Mouse (Mus musculus) hindbrain, embryonic 12.5 days (tissue): Measurements from ENCODE around the gene Mvb12b. TPM values are rescaled to one million over a fixed set of nuclear protein-coding genes. Genes with fewer than 3 reads are reported as not detected.
A peak's percentile ranks its signal among the peaks of the same experiment; 100 is the strongest.

Source experiments
- ATAC-seq: fragments of 200-750 bp; cut with Nextera tagmentation; 2 replicates; pipeline ENCODE4 v1.8.0; 2017; ENCODE audit warnings: moderate TSS enrichment; ENCODE audit not compliant: low FRiP score
- H3K27ac ChIP-seq: fragments of 300-500 bp; sonication (generic); 2 replicates; pipeline ENCODE4 v1.5.1; 2016; ENCODE audit warnings: mild to moderate bottlenecking
- H3K27me3 ChIP-seq: fragments of 300-500 bp; sonication (generic); 2 replicates; pipeline ENCODE4 v1.6.1; 2016; ENCODE audit warnings: mild to moderate bottlenecking
- H3K36me3 ChIP-seq: fragments of 300-500 bp; sonication (generic); 2 replicates; pipeline ENCODE4 v1.6.1; 2016; ENCODE audit warnings: mild to moderate bottlenecking
- H3K4me1 ChIP-seq: fragments of 300-500 bp; sonication (generic); 2 replicates; pipeline ENCODE4 v1.6.1; 2016
- H3K4me2 ChIP-seq: fragments of 300-500 bp; sonication (generic); replicated peaks from 2 replicates; pipeline ENCODE4 v1.6.1; 2016; ENCODE audit warnings: mild to moderate bottlenecking
- H3K4me3 ChIP-seq: fragments of 300-500 bp; sonication (generic); 2 replicates; pipeline ENCODE4 v1.5.1; 2016; ENCODE audit warnings: mild to moderate bottlenecking
- H3K9ac ChIP-seq: fragments of 300-500 bp; sonication (generic); 2 replicates; pipeline ENCODE4 v1.6.1; 2016; ENCODE audit warnings: mild to moderate bottlenecking, moderate library complexity
- H3K9me3 ChIP-seq: fragments of 300-500 bp; sonication (generic); replicated peaks from 2 replicates; pipeline ENCODE4 v1.6.1; 2016; ENCODE audit warnings: mild to moderate bottlenecking
- WGBS: fragments of 180-500 bp; shearing (Covaris S2); methylation state at CpG from one replicate; pipeline ENCODE4 v1.1.7; 2016; 5-methylcytosine and 5-hydroxymethylcytosine counted together
- polyA plus RNA-seq: library from polyadenylated mRNA; unstranded; fragments of >200 nt; fragmentation: Nextera tagmentation; extraction: Ambion mirVana; gene quantifications from 2 replicates; pipeline ENCODE4 v1.2.1, GENCODE M21; 2016

The Mvb12b gene
- polyA plus RNA-seq, 1 experiment from 2014 or later, result 58.9 TPM

DNA sequence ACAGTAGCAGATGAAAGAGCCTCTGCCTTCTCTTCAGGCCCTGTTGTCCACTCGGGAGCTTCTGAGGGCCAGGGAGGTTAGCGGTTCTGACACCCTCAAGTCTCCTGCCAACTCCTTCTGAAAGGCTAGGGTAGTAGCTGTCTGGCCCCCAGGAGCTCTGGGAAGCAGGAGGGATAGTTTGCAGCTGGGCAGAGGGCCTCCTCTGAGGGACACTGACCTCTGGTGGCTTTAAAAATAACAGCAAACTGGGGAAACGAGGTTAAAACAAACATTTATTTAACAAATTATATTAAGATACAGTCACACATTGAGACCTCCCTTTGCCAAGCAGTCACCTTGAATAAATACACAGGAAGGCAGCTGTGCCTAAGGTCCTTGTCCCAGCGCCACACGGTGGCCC lies 158.0 kb downstream of the Mvb12b start:
- no peak for ATAC-seq
- Histone ChIP-seq H3K27ac (peak overlapping the region; percentile 12), H3K9me3 (no peaks in the 10 kb centered on the region), H3K4me3 (no peak overlapping the region), H3K9ac (no peak overlapping the region), H3K36me3 (peaks cover 39% of the 10 kb centered on the region), H3K4me2 (no peak overlapping the region), H3K27me3 (no peaks in the 10 kb centered on the region), H3K4me1 (peaks cover 15% of the 10 kb centered on the region)
- WGBS, result 41% methylated on average over 5 of the region's 5 CpGs

DNA sequence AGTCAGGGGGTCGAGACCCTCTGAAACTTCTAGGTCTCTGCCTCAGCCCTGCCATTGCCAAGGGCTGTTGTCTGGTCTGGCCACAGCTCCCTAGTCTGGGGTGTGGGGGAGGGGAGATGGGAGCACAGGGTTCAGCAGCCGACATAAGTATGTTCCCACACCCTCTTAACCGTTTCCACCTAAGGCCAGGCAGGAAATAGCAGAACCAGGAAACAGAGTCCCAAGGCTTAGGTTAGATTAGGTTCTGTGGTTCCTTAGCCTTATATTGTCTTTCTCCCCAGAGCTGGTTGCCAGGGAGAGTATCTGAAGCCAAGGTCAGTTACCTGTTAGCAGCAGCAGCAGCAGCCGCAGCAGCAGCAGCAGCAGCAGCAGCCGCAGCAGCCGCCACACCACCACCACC lies 160.5 kb downstream of the Mvb12b start:
- WGBS, result 68% methylated on average over 6 of the region's 6 CpGs
- H3K9me3 ChIP-seq, result no peaks in the 10 kb centered on the region
- ATAC-seq, result no peak
- H3K36me3 ChIP-seq, result peaks cover 27% of the 10 kb centered on the region
- peaks cover 12% of the 10 kb centered on the region for H3K4me1 ChIP-seq
- H3K27ac ChIP-seq, result no peak overlapping the region
- no peak overlapping the region for H3K4me2 ChIP-seq
- no peak overlapping the region for H3K4me3 ChIP-seq
- H3K27me3 ChIP-seq, result no peaks in the 10 kb centered on the region
- no peak overlapping the region for H3K9ac ChIP-seq

DNA sequence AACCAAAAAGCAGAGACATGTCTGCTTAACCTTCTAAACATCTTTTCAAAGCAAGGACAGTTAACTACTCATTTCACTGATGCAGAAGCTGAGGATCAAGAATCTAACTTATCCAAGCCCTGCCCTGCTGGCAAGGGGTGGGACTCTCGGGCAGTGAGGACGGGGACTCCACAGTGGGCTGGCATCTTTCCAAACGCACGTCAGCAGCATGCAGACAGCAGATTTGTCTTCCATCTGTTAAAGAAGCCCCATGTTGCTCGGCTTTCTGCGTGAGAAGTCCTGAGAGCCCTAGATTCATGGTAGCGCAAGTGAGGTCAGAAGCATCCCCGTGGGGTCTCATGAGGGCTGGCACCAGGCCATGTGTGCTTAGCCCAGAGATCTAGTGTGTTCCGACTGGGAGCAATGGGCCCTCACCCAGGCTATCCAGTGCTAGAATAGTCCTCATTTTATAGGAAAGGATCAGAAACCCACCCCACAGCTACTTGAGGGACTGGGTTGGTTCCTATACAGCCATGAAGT lies 167.3 kb downstream of the Mvb12b start:
- 37% methylated on average over 9 of the region's 9 CpGs for WGBS
- Histone ChIP-seq H3K27ac (no peak overlapping the region), H3K27me3 (peaks cover 4% of the 10 kb centered on the region), H3K4me2 (no peak overlapping the region), H3K4me3 (no peak overlapping the region), H3K9ac (no peak overlapping the region), H3K36me3 (no peaks in the 10 kb centered on the region), H3K9me3 (no peaks in the 10 kb centered on the region), H3K4me1 (peaks cover 49% of the 10 kb centered on the region)
- peak; percentile 46; the same call in 1 of the 2 replicates for ATAC-seq

DNA sequence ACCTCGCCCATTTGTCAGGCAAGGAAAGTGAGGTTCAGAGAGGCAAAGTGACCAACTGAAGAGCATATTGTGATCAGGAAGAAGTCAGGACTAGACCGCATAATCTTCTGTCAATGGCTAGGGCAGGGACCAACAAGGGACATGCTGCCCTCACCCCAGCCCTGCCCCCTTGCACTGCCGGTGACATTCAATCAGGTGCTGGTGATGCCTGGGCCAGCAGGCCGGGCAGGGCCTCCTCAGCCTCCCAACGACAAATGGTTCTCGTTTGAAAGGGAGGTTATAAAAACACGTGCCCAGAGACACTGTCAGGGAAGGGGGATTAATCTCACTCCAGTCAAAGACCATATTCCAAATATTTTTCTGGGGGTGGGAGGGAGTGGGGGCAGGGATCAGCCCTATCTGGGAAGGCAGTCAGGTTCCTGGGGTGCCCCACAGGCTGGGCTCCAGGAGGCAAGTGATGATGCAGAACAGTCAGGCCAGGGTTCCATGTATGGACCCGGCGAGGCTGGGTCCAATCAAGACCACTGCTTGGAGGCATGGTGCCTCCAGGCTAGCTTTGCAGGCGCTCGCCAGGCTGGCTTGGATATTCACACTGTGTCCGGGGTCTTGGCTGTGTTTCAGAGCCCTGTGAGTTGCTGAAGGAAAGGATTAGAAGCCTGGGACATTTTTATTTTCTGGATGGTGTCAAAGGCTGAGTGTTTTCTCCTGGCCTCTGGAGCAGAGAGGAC lies 168.2 kb downstream of the Mvb12b start:
- Histone ChIP-seq H3K4me2 (no peak overlapping the region), H3K4me1 (peaks cover 58% of the 10 kb centered on the region)
- ATAC-seq, result no peak

DNA sequence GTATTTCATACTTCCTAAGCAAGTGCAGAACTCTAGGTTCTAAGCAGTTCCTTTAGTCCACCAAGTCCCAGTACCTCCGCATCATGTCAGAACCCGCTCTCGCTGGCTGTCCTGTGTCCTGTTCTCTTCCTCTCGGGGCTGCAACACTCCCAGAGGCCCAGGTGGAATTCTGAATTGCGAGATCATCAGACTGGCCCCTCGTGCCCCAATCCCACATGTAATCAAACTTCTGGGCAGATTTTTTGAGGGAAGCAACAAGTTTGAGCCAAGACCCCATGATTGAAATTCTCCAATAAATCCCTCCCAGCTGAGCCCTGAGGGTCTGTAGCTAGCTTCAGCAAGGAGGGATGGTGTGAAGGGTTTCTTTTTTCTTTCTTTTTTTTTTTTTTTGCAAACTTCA lies 169.2 kb downstream of the Mvb12b start:
- H3K9me3 ChIP-seq, result no peaks in the 10 kb centered on the region
- H3K27me3 ChIP-seq, result peaks cover 8% of the 10 kb centered on the region
- no peak overlapping the region for H3K4me2 ChIP-seq
- no peak overlapping the region for H3K4me3 ChIP-seq
- no peaks in the 10 kb centered on the region for H3K36me3 ChIP-seq
- H3K9ac ChIP-seq, result no peak overlapping the region
- peaks cover 66% of the 10 kb centered on the region for H3K4me1 ChIP-seq
- ATAC-seq, result no peak
- no peak overlapping the region for H3K27ac ChIP-seq
- WGBS, result 58% methylated on average over 6 of the region's 6 CpGs

More for the DNA sequence above, 168.2 kb downstream of the Mvb12b start:
- Histone ChIP-seq H3K36me3 (no peaks in the 10 kb centered on the region), H3K9me3 (no peaks in the 10 kb centered on the region), H3K9ac (no peak overlapping the region), H3K27me3 (peaks cover 8% of the 10 kb centered on the region), H3K4me3 (no peak overlapping the region), H3K27ac (no peak overlapping the region)
- WGBS, result 55% methylated on average over 12 of the region's 12 CpGs

DNA sequence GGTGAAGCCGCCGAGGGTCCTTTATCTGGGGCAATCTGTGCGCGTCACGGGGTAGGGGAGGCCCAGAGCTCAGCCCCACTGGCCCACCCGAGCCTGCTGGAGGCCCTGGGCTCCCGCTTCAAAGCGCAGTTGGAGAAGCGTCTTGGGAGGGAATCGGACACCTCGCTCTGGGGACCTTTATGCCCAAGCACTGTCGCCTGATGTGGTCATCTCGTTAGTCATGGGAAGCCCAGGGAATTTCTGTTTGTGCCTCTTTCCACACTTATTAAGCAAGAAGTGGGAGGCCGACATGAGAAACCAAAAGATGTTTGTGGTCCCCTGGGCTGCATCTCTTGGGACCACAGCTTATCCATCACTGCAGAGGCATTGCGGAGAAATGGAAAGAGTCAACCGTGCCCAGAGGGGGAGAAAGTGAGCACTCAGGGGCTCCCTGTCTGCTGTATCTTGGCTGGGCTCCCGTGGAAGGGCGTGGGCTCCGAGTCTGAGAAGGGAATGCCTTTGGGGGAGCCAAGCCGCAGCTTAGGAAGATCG lies 169.9 kb downstream of the Mvb12b start:
- Histone ChIP-seq H3K4me2 (peak overlapping the region; percentile 42), H3K4me1 (peaks cover 72% of the 10 kb centered on the region), H3K4me3 (no peak overlapping the region), H3K36me3 (no peaks in the 10 kb centered on the region), H3K9ac (peak overlapping the region; percentile 38; the same call in 1 of the 2 replicates), H3K27ac (peak overlapping the region; percentile 32), H3K9me3 (no peaks in the 10 kb centered on the region), H3K27me3 (peaks cover 8% of the 10 kb centered on the region)
- ATAC-seq, result no peak
- 9% methylated on average over 21 of the region's 21 CpGs for WGBS

DNA sequence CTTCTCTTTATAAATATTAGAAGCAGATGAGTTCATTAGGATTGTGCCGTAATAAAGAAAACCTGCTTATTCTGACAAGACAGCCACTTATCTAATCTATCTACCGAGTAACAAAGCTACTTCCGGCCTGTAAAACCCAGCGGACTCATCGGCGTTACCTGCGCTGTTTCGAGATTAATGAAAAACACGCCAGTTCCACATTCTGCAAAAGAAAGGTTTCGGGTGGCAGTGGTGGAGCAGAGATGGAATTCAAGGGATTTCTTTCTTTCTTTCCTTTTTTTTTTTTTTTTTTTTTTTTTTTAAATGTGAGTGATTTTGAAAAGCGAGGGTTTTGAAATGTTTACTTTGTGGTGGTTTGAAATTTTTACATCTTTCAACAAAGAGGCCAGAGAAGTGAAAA lies 170.4 kb downstream of the Mvb12b start:
- WGBS, result 43% methylated on average over 11 of the region's 11 CpGs
- Histone ChIP-seq H3K9ac (no peak overlapping the region), H3K9me3 (no peaks in the 10 kb centered on the region), H3K4me3 (no peak overlapping the region), H3K4me1 (peaks cover 78% of the 10 kb centered on the region), H3K36me3 (no peaks in the 10 kb centered on the region), H3K27ac (0 out of 2 replicates have a peak overlapping the region, but pooled peaks have one; percentile 32), H3K27me3 (peaks cover 12% of the 10 kb centered on the region), H3K4me2 (peak overlapping the region; percentile 42; the same call in 1 of the 2 replicates)
- ATAC-seq, result no peak

DNA sequence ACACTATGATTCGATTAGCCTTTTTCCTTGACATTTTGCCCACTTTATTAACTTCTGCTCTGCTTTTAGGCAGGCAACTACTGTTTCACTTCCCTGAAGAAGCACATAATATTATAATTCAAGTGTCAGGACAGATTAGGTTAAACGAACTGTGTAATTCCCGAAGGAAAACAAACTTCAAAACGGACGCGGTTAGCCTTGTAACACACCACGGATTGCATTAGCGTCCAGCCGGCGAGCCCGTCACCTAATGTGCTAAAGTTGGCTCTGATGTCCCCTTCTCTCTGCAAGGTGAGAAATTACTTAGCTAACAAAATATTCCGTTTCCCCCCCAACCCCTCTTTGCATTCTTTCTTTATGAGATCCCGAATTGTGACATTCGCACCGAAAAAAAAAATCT lies 170.9 kb downstream of the Mvb12b start:
- H3K4me1 ChIP-seq, result peaks cover 78% of the 10 kb centered on the region
- no peak for ATAC-seq
- H3K9me3 ChIP-seq, result no peaks in the 10 kb centered on the region
- H3K27me3 ChIP-seq, result peaks cover 13% of the 10 kb centered on the region
- no peaks in the 10 kb centered on the region for H3K36me3 ChIP-seq
- H3K4me3 ChIP-seq, result no peak overlapping the region
- H3K9ac ChIP-seq, result no peak overlapping the region
- peak overlapping the region; percentile 9; the same call in 1 of the 2 replicates for H3K4me2 ChIP-seq
- 39% methylated on average over 15 of the region's 15 CpGs for WGBS
- H3K27ac ChIP-seq, result no peak overlapping the region

DNA sequence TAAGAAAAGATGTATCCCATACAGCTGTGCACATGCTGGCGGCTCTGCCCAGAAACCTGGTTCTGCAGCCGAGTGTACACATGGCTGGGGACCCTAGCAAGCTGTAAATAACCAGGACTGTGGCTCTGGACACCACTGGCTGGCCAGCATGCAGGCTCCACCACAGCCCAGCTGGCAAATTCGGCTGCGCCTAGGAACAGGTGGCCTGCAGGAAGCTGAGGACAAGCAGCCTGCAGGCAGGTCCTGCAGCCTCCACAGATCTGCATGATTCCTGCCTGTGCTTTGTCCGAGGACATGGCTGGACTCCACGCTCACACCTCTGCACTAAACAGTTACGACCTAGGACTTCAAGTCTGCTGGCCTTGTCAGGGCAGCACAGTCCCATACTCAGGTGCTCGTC lies 172.8 kb downstream of the Mvb12b start:
- Histone ChIP-seq H3K4me2 (no peak overlapping the region), H3K4me3 (no peak overlapping the region), H3K36me3 (no peaks in the 10 kb centered on the region), H3K27me3 (peaks cover 22% of the 10 kb centered on the region), H3K9ac (no peak overlapping the region), H3K9me3 (no peaks in the 10 kb centered on the region), H3K27ac (peak overlapping the region; percentile 60; the same call in 1 of the 2 replicates), H3K4me1 (peaks cover 67% of the 10 kb centered on the region)
- WGBS, result 50% methylated on average over 8 of the region's 8 CpGs
- no peak for ATAC-seq

DNA sequence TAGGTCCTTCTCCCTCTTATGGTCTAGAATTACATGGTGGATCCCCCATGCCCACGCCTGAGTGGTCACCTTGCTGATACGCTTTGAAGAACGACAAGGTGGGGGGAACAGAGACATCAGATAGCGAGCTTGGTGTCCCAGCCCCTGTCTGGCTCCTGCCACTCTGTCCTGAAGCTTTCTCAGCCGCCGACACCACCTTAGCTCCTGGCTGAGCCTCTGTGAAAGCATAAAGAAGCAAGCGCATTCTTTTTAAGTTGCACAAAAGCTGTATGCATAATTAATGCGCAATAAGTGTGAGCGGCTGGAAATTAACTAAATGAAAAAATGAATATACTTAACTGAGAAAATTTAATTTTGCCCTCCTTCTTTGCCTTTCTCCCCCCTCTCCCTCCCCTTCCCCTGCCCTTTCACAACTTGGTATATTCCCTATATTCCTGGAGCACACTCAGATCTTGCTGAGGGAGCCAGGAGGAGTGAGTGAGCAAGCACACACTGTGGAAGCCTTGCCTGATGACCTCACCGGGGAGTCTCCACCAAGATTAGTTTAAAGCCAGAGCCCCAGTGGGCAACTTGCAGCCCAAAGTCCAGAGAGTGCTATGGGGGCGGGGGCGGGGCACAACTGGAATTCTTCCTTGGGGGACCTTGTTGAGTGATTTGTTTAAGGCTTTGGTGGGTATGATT lies 174.0 kb downstream of the Mvb12b start:
- Histone ChIP-seq H3K4me2 (peak overlapping the region; percentile 23), H3K9ac (no peak overlapping the region; the same call in 1 of the 2 replicates), H3K4me1 (peaks cover 56% of the 10 kb centered on the region), H3K36me3 (no peaks in the 10 kb centered on the region), H3K9me3 (no peaks in the 10 kb centered on the region), H3K27me3 (peaks cover 22% of the 10 kb centered on the region), H3K27ac (0 out of 2 replicates have a peak overlapping the region, but pooled peaks have one; percentile 40), H3K4me3 (no peak overlapping the region)
- WGBS, result 20% methylated on average over 12 of the region's 12 CpGs
- ATAC-seq, result no peak

DNA sequence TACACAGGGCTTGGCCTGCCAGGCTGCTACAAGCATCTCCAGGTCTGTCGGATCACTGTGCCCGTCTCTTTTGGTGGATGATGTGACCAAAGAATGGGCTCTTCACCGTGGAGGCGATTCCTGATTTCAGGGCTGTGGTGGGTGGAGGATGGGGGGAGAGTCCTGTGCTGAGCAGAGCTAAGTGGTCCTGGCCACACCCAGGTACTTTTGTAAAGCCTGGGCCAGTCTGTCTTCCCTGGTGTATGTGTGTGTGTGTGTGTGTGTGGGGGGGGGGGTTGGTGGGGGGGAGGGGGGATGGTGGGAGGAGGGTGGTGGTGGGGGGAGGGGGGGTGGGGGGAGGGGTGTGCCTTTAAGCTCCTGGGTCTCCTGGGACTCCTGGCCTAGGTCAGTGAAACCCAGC lies 174.9 kb downstream of the Mvb12b start:
- peaks cover 28% of the 10 kb centered on the region for H3K27me3 ChIP-seq

DNA sequence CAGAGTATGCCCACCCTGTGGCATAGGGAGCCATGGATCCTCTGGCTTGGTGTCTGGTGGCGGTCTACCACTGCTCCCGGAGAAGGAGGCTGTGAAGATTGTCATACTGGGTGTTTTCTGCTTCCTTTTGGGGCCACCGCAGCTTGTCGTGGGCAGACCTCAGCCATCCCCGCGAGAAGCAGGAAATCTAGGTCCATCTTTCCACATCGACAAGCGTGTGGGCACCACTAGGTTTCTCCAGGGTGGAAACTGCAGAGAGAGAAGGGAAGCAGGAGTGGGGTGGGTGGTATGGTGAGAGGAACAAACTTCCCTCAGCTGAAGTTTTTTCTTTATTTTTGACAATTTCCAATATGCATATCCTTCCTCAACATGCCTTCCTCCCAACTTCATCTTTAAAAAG lies 178.9 kb downstream of the Mvb12b start:
- no peaks in the 10 kb centered on the region for H3K9me3 ChIP-seq
- WGBS, result 95% methylated on average over 8 of the region's 8 CpGs
- peaks cover 25% of the 10 kb centered on the region for H3K4me1 ChIP-seq
- no peak overlapping the region for H3K9ac ChIP-seq
- H3K36me3 ChIP-seq, result no peaks in the 10 kb centered on the region
- ATAC-seq, result no peak
- peaks cover 32% of the 10 kb centered on the region; the same call in 1 of the 2 replicates for H3K27me3 ChIP-seq
- no peak overlapping the region for H3K4me2 ChIP-seq
- H3K4me3 ChIP-seq, result no peak overlapping the region
- H3K27ac ChIP-seq, result no peak overlapping the region

More for the DNA sequence above, 174.9 kb downstream of the Mvb12b start:
- 13% methylated on average over 4 of the region's 4 CpGs for WGBS
- Histone ChIP-seq H3K4me3 (no peak overlapping the region), H3K4me2 (no peak overlapping the region), H3K4me1 (peaks cover 50% of the 10 kb centered on the region), H3K9ac (peak overlapping the region; percentile 32; the same call in 1 of the 2 replicates), H3K9me3 (no peaks in the 10 kb centered on the region), H3K27ac (peak overlapping the region; percentile 40; the same call in 1 of the 2 replicates), H3K36me3 (no peaks in the 10 kb centered on the region)
- ATAC-seq, result no peak
